Mouse (Mus musculus) cortical plate, adult 2 months (tissue): ENCODE results near the gene Aldh2.

Source experiments
- CTCF ChIP-seq: fragments of 200-500 bp; IDR thresholded peaks from 2 replicates; pipeline ENCODE4 v1.5.1; 2011; ENCODE audit warnings: mild to moderate bottlenecking, control low read depth, low read length; ENCODE audit not compliant: insufficient read depth; ENCODE audit errors: extremely low read depth
- POLR2A ChIP-seq: fragments of 200-500 bp; IDR thresholded peaks from 2 replicates; pipeline ENCODE4 v1.6.1; 2011; ENCODE audit warnings: mild to moderate bottlenecking, low read length, control low read depth; ENCODE audit not compliant: insufficient read depth; ENCODE audit errors: extremely low read depth

GRCm38 (mm10) chr5:121594714-121595313 is 1.2 kb upstream of the Aldh2 start:
- TF ChIP-seq CTCF, result no peak
- TF ChIP-seq POLR2A, result no peak
